Mouse (Mus musculus): ENCODE measurements around the gene Oxsr1.
"Not testable (repeated sequence)": the region's sequence is repeated elsewhere in the genome, so short reads cannot be mapped to it uniquely, and the experiment has no call there.

Oxsr1 gene

DNA sequence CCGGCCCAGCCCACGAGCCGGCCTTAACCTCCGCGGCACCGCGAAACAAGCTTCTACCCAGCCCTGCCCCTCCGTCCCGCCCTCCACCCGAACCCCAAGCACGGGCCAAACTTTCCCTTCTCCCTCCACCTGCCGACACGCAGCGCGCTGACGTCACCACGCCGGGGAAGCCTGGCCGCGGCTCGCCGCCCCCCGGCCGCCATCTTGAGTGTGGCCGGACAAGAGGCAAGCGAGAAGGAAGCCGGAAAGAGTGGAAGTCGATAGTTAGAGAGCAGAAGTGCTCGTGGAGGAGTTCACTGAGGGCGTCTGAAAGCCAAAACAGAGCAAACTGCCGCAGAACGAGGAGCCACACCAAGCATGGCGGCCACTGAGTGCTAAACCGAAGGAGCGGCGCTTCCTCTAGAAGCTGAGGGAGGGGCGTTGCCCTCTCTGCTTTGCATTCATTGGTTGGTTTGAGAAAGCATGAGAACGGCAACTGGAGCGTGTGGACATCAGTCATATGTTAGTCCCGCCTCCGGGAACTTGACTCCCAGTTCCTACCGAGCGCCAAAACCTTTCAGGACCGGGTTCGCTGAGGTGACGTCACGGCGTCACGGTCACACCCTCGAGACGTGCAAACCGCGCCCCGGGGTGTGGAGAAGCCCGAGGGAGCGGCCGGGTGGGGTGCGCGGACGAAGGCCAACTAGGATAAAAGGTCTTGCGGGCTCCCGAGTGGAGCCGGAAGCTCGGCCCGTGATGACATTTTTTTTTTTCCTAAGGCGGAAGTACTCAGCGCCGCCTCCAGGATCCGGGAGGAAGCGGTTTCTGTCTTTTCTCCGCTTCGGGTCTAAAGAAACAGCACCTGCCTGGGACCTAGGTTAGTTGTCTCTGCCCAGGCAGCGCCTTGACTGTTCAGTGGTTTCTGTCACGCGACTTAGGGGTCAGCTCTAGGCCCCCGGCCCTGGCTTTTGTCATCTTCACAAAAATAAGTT is at the start of gene Oxsr1:
Oxsr1 (minus strand) TSS at position 139 of the 971 bp plus-strand sequence.
- DNase-seq: peak; percentile 99

DNA sequence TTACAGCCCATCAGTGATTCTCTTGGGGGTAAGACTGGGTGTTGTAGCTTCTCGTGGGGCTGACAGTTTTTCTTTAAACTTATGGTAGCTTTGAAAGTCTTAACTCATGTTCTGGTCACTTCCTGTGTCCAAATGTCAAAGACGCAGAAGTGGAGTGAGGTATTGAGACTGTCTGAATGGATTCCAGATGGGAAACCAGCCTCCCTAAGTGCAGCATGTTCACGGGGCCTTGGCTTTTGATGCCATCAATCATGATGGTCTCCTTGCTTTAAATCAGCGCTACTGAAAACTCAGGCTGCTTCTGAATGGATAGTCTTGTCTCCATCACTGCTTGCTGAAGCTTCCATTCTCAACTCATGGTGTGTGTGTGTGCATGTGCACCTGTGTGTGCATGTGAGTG is 49.0 kb upstream of the Oxsr1 start:
- no peak for DNase-seq

DNA sequence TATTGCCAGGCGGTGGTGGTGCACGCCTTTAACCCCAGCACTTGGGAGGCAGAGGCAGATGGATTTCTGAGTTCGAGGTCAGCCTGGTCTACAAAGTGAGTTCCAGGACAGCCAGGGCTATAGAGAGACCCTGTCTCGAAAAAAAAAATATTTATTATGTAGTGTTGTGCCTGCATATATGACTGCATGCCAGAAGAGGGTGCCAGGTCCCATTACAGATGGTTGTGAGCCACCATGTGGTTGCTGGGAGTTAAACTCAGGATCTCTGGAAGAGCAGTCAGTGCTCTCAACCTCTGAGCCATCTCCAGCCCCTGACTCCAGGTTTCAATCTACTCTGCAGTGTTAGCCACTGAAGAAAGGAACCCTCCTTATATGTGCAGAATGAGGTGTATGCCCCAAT is 48.5 kb upstream of the Oxsr1 start:
- not testable (repeated sequence) for DNase-seq

DNA sequence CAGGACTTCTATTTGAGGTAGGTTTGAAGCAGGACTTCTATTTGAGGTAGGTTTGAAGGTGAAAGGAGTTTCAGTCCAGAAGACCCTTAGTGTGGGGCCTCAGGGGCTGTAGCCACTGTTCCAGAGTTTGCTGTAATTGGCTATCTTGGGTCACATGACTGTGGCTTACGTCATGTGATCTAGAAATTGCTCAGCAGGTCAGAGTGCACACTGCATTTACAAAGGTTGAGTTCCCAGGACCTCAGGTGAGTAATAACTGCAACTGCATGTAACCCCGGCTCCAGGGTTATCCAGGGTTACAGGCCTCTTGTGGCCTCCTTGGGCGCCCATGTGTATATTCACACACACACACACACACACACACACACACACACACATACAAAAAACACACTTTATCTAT is 46.1 kb upstream of the Oxsr1 start:
- DNase-seq: no peak

DNA sequence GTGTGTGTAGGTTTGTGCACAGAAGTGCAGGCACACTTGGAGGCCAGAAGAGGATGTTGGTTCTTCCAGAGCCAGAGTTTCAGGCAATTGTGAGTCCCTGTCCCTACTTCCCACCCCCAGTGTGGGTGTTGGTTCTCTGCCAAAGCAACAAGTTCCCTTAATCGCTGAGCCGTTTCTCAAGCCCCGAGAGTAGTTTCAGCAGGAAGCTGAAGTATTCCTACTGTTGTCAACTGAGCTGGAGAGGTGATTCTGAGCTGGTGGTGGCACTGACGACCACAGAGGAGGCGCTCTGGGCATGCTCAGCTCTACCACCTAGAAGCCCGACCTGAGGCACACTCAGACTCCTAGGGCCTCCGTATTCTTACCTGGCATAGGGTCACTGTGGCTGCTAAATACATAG is 43.1 kb upstream of the Oxsr1 start, which contains the start of gene Slc22a14:
Slc22a14 (minus strand) TSS at position 270 of the 400 bp plus-strand sequence.
- no peak for DNase-seq

DNA sequence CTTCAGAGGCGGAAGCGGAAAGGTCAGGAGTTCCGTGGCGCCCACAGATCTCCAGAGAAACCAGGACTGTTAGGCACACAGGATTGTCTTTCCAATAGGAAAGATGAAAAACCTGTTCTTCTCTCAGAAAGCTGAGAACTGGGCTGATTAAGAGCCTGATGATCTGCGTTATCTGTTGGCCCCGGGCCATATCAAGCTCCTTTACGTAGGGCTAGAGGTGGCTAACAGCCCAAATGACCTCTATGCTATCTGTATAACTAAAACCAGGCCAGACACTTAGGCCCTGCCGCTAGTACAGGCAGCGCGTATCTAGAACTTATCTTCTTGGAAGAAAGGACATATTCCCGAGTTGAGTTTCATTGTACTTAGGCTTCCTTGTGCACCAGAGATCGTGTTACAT is 41.0 kb upstream of the Oxsr1 start:
- DNase-seq: no peak

DNA sequence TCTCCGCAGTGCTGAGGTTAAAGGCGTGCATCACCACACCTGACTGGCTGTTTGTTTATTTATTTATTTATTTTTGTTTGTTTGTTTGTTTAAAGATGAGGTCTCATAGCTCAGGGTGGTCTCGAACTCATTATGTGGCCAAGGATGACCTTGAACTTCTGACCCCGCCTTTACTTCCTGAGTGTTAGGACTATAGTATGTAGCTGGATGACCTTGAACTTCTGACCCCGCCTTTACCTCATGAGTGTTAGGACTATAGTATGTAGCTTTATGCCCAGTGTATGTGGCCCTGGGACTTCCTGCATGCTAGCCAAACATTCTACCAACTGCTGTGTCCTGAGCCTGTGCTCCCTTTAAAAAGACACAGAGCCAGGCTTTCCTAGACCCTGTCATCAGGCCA is 39.2 kb upstream of the Oxsr1 start:
- no peak for DNase-seq

DNA sequence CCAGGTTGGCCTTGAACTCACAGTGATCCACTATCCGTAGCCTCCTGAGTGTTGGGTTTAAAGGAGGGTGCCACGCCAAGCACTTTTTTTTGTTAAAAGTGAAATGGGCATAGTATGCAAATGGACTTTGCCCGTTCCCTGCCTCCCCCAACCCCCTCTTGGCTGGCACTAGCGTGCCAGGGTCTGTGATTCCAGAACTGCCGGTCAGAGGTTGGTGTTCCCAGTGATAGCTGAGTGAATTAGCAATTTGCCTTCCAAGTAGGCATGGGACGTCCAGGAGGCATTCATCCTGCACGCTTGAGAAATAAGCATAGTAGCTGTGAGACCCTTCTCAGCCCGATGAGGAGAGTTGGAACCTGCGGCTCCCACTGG is 35.8 kb upstream of the Oxsr1 start:
- no peak for DNase-seq

DNA sequence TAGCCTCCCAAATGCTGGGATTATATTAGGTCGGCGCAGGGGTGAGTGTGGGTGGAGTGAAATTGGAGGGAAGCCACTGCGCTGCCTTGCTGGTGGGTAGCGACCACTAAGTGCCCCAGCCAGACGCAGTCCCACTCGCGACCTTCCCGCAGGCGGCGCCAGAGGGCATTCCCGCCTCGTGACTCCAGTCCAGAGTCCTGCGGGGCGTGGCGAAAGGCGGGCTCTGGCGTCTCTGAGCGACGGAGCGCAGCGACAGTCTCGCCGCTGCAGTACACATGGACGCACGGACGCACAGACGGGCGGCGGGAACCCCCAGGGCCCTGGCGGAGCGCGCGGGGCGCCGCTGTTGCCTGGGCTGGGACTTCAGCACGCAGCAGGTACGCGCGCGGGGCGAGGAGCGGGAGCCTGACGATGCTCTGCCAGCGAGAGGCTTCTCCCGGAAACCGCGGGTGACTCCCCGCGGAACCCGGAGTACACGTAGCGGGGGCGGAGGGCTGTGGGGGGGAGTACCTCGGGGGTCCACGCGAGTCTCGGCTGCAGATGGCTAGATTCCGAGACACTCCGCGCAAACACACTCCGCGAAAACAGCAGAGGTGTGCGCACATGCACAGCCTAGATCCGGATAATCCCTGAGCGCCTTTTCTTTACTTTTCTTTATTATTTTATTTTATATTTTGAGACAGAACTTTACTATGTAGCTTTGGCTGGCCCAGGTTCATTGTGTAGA is 35.3 kb upstream of the Oxsr1 start, which contains the start of gene Xylb:
Xylb (plus strand) TSS at position 51 of the 727 bp plus-strand sequence.
- peak; percentile 96 for DNase-seq

DNA sequence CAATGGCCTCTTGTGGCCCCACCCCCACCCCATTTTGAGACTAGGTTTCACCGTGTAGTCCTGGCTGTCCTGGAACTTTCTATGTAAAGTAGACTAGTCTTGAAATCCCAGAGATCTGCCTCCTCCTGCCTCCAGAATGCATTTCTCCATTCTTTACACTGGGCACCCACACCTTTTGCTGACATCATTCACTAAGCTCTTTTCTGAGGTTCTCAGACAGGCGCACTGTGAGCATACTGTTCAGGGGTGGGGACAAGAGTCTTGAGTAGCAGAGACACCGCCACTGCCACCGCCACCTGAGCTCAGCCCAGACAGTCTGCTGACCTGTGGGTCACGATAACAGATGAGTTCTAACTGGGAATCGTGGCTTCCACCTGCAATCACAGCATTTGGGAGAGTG is 33.7 kb upstream of the Oxsr1 start:
- no peak for DNase-seq

DNA sequence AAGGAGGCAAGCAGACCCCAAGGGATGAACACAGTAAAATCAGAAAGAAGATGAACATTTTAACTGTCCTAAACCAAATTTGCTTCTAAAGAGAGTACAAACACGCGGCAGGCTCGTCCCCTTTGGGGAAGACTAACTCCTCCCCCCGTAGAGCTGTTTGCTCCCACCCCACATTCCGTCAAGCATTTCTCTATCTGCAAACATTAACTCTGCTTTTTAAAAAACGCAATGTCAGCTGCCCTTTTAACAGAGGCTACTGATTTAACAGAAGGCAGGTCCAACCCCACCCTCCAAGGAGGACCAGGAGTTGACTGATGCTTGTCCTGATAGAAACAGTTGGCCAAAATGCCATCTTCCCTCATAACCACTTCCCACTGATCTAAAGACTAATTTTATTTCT is 31.7 kb upstream of the Oxsr1 start:
- DNase-seq: no peak

DNA sequence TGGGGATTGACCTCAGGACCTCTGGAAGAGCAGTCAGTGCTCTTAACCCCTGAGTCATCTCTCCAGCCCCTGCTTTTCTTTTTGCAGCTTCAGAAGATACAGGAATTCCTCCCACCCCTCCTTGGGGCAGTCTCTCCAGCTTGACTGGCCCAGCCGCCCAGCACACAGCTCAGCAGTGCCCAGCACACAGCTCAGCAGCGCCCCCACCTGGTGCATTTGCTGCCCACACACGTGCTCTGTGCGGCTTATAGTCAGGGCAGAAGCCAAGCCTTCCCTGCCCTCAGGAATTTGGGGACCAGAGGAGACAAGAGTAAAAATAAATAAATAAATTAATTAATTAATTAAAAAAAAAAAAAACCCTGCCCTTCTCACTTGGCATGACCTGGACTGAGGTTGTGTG is 29.8 kb upstream of the Oxsr1 start:
- peak; percentile 86 for DNase-seq

DNA sequence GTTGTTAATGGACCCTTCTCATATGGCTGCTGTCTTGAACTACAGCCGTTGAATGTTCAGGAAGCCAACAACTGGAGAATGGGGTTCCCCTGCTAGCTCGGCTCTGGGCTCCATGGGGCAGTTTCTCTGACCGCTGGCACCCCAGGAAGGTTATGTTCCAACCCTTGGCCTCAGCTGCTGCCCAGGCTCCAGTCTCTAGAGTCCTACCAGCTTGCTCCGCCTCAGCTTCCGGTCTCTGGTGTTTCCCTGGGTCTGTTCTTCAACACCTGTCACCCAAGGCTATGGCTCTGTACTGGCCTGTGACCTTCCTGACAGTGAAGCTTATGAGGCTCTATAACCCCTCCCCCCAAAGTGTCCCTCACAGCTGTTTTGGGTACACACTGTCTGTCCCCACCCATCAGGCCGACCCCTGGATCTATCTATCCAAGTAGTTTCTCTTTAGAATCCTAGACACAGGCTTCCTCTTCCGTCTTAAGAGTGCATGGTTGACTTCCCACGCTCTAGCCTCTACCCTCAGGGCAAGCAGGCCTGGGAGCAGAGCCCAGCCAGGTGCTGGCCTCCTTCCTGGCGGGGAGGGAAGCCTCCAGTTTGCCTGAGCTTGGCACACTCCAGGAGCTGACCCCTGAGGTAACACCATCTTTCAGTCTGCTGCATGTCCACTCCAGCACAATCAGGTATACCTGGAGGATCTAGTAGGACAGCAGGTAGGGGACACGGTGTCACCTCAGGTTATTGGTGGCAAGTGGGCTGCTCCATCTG is 28.9 kb upstream of the Oxsr1 start:
- no peak for DNase-seq

DNA sequence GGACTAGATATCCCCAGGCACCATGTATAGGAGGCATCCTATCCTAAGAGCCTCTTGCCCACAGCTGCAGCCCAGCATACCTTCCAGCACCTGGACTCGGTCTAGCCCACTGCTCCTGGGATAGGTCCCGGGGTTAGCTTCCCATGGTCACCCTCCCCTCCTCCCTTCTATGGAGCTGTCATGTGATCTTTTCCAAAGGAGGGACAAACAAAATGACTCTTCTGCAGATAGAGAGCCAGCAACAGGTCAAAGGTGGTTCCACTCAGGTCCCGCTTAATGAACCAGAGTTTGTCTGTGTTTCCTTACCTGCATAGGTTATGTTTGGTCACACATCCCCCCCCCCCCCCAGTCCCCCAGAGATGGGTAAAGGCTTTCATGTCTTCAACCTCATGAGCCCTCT is 28.3 kb upstream of the Oxsr1 start:
- DNase-seq: no peak

DNA sequence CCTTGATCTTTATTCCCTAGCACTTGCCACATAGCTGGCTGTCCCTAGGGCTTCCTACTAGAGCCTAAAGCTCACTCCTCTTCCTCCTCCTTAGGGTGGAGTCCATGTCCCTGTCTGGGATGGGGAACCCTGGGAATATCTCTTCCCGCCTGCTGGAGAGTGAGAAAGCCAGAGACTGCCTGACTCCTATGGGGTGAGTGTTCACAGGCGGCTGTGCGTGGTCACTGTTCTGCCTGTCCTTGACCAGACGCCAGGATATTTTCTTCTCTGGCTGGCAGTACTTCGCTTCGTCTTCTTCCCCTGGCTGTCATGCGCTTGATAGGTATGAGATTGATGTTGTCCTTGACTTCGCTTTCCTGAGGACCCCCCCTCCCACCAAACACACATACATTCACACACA is 24.1 kb upstream of the Oxsr1 start:
- DNase-seq: no peak

DNA sequence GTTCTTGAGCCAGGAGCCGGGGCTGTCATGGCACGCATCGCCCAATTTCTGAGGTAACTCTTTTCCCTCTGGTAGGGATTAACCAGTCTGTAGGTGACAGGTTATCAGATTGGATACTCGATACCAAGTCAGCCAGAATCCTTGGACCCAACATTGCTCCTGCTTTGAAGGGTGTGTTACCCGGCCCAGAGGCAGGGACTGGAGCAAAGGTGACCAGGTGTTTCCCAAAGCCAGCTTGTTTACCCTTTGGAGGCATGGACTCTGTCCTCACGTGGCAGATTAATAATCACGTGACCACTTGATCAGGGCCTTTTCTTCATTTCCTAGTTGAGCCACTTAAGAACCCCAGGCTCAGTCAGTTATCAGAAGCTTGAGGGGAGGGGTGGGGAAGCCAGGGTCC is 20.5 kb upstream of the Oxsr1 start:
- DNase-seq: no peak

DNA sequence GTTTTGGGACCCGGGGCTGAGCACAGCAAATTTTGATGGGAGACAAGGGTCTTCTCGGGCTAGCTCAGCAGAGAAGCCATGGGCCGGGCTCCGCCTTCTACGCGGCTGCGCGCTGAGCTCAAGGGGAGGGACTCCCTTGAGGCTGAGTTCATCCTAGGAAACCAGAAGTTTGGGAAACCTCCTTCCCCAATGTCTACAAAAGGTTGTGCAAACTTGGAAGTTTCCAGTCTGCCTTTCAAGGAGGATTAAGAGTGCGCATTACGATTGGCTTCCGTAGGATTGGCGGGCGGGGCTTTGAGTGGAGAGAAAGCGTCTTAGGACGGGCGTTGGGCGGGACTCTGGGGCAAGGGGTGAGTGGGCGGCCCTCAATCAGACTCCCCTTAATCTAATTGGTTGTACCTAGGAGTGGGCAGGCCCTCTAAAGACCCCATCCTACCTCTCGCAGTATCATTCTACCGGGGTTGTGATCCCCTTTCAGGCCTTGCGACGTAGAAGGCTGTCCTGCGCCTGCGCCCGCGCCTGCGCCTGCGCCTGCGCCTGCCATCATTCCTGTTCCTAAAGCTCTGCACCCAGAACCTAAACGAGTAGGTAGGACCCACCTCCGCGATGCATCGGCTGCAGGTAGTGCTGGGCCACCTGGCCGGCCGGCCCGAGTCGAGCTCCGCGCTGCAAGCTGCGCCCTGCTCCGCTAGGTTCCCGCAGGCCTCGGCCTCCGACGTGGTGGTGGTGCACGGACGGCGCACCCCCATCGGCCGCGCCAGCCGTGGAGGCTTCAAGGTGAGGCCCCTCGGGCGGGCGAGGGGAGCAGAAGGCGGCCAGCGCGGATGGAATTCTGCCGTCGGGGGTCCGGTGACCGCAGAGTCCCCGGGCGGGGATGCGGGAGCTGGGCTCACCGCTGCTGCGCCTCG is 18.9 kb upstream of the Oxsr1 start, which contains the start of gene Myd88:
Myd88 (minus strand) TSS at position 503 of the 908 bp plus-strand sequence.
- peak; percentile 95 for DNase-seq

DNA sequence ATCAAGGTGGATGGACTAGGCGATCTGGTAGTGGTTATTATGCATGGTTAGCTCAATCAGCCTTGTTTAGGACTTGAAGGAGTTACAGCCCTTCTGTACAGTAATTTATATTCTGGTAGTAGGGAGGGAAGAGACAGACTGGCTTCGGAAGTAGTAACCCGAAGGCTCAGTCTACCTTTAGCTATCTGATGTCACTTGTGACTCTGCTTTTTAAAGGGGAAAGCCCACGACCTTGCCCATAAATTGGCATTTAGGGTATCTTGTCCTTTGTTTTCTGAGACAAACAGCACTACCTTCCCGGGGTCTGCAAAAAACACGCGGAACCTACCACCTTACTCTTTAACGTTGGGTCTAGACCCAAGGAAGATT is 18.0 kb upstream of the Oxsr1 start:
- DNase-seq: no peak

DNA sequence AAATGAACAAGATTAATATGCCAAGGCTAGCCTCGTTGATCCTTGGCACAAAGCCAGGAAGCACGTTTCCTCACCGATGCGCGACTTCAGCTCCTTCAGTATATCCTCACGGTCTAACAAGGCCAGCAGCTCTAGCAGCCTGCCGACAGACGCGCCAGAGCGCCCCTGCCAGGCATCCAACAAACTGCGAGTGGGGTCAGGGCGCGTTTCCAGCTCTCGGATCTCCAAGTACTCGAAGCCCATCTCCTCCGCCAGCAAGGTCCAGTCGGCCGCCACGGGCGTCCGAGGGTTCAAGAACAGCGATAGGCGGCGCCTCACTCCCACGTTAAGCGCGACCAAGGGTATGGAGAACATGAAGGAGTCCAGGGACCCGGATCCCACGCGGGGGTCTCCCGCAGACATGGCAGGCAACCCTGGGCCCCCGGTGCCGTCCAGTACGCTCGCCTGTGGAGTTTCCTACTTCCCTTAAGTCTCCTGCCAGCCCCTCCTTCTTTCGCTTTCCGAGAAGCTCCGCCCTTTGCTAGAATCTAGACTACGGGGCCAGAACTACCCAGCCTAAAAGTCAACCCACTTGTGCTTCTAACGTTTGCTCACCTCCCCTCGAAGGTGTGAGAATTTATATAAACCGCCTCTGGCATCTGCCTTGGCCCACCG is 17.5 kb upstream of the Oxsr1 start, which contains the start of gene Acaa1a:
Acaa1a (plus strand) TSS at position 119 of the 654 bp plus-strand sequence.
- DNase-seq: peak; percentile 79

DNA sequence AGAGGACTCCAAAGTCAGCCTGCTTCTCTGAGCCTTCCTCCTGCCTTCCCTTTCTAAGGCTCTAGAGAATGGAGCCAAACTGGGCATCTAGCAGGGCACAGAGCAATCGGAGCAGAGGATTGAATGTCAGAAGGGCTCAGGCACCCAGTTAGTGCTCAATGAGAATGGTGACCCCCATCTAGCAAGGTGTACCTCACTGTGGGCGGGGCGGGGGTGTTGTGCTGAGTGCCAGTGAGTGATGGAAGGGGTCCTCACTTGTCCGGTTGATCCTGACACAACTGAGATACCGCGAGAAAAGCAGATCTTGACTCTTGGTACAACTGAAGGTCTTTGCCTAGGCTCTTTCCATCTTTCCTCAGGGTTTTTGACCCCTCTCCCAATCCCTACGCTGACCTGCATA is 16.9 kb upstream of the Oxsr1 start:
- no peak for DNase-seq

DNA sequence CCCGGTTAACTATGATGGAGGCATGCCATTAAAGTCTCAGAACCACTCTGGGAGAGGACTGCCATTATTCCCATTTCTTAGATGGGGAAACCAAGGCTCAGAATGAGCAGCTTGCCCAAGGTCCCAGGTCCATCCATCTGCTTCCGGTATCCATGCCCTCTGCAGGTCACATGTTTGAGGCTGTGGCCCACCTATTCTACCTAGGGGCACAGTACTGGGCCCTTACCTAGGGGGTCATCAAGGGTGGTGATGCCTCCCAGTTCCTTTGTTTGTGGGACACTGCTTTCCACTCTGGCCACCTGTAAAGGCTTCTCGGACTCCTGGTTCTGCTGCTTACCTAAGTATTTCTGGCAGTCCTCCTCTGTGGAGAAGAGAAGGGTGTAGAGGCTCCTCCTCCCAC is 16.1 kb upstream of the Oxsr1 start:
- no peak for DNase-seq
